ENCODE assay signal across 29 mouse cellular contexts in genomic region chr2:127379250-127379649, GRCm38 (mm10). TPM values are rescaled to one million over a fixed set of nuclear protein-coding genes. Genes with fewer than 3 reads are reported as not detected.
DNase-seq lines count a peak whose midpoint lies in the region; ATAC-seq lines count a peak whose summit lies in the region.
"Had no signal": no experiment of that assay in that cellular context is flagged by ENCODE, and none has a peak within 500 bp of the region (broad histone marks: within the 10 kb centered on the region; RNA-seq: fewer than 3 reads in every experiment).

No protein-coding gene starts in this region.

- no peak overlapping the region for H3K9ac ChIP-seq in hindbrain, embryonic 11.5 days (ENCODE audit: low read depth, low read length)
- 0 out of 2 replicates have a peak overlapping the region, but pooled peaks have one; percentile 22 for H3K9ac ChIP-seq in liver, embryonic 13.5 days
- H3K9ac ChIP-seq: forebrain, postnatal 0 days; hindbrain, embryonic 12.5 days had no signal

- H3K27me3 ChIP-seq in hindbrain, embryonic 10.5 days (ENCODE audit: insufficient read depth, poor library complexity, severe bottlenecking): no peaks in the 10 kb centered on the region
- no peaks in the 10 kb centered on the region for H3K27me3 ChIP-seq in hindbrain, embryonic 11.5 days (ENCODE audit: control insufficient read depth, insufficient read depth, low read length)
- no peaks in the 10 kb centered on the region for H3K27me3 ChIP-seq in liver, embryonic 13.5 days

- peaks cover 28% of the 10 kb centered on the region for H3K4me1 ChIP-seq in hindbrain, embryonic 10.5 days (replicated peaks)
- H3K4me1 ChIP-seq in hindbrain, embryonic 11.5 days (replicated peaks; ENCODE audit: control insufficient read depth, insufficient read depth, low read length): no peaks in the 10 kb centered on the region
- peaks cover 56% of the 10 kb centered on the region for H3K4me1 ChIP-seq in liver, embryonic 13.5 days (replicated peaks)

- 0 out of 2 replicates have a peak overlapping the region, but pooled peaks have one; percentile 1 for H3K27ac ChIP-seq in hindbrain, embryonic 10.5 days
- H3K27ac ChIP-seq in hindbrain, embryonic 11.5 days (ENCODE audit: low read depth, low read length): no peak overlapping the region
- H3K27ac ChIP-seq in liver, embryonic 13.5 days: 0 out of 2 replicates have a peak overlapping the region, but pooled peaks have one; percentile 97
- H3K27ac ChIP-seq: forebrain, embryonic 10.5 days; hindbrain, embryonic 12.5 days; kidney, postnatal 0 days; stomach, postnatal 0 days had no signal

- intact Hi-C loops in gastrocnemius, postnatal 36 days (cut with DNase I): no loop called here

- 79% methylated on average over 3 of the region's 3 CpGs for WGBS in hindbrain, embryonic 10.5 days
- 73% methylated on average over 3 of the region's 3 CpGs for WGBS in hindbrain, embryonic 11.5 days
- 80% methylated on average over 3 of the region's 3 CpGs for WGBS in liver, embryonic 13.5 days (ENCODE audit: insufficient replicate concordance)

- no peak overlapping the region for H3K4me2 ChIP-seq in hindbrain, embryonic 11.5 days (replicated peaks; ENCODE audit: low read depth, low read length)
- H3K4me2 ChIP-seq in liver, embryonic 13.5 days: no peak overlapping the region
- H3K4me2 ChIP-seq: hindbrain, embryonic 12.5 days; liver, embryonic 11.5 days had no signal

- peak; percentile 49 for DNase-seq in gastrocnemius, postnatal 25 days
- no peak for DNase-seq in gastrocnemius, postnatal 36 days
- no peak for DNase-seq in hindbrain, embryonic 10.5 days (ENCODE audit: low spot score)
- DNase-seq in hindbrain, embryonic 11.5 days (ENCODE audit: low spot score): no peak
- no peak for DNase-seq in liver, embryonic 13.5 days
- DNase-seq in liver: no peak
- no peak for DNase-seq in layer of hippocampus, postnatal 25 days (ENCODE audit: extremely low spot score in 1 of 2, low spot score in 1 of 2)
- DNase-seq: adrenal gland, postnatal 10 days; cerebellum, adult 18-20 months; cerebellum, postnatal 14 days; forebrain, postnatal 0 days; layer of hippocampus, postnatal 36 days; lung, adult 18-20 months; lung, postnatal 4 days; midbrain, embryonic 14.5 days; thymus, adult 2 months; thymus, postnatal 4 days had no signal

- ATAC-seq in hindbrain, embryonic 11.5 days (ENCODE audit: low FRiP score): no peak
- ATAC-seq in liver, embryonic 13.5 days (ENCODE audit: low read depth): no peak
- ATAC-seq: forebrain, postnatal 0 days had no signal

- H3K9me3 ChIP-seq in hindbrain, embryonic 10.5 days: no peaks in the 10 kb centered on the region
- H3K9me3 ChIP-seq in hindbrain, embryonic 11.5 days (ENCODE audit: control insufficient read depth, low read length): no peaks in the 10 kb centered on the region
- no peaks in the 10 kb centered on the region for H3K9me3 ChIP-seq in liver, embryonic 13.5 days (replicated peaks)
- H3K9me3 ChIP-seq: forebrain, embryonic 10.5 days; hindbrain, embryonic 12.5 days had no signal

- no peak overlapping the region for H3K4me3 ChIP-seq in hindbrain, embryonic 10.5 days
- H3K4me3 ChIP-seq in hindbrain, embryonic 11.5 days (ENCODE audit: low read depth, low read length): no peak overlapping the region
- no peak overlapping the region for H3K4me3 ChIP-seq in liver, embryonic 13.5 days (replicated peaks)
- H3K4me3 ChIP-seq: forebrain, embryonic 10.5 days; hindbrain, embryonic 12.5 days had no signal

- H3K36me3 ChIP-seq in hindbrain, embryonic 10.5 days: no peaks in the 10 kb centered on the region
- no peaks in the 10 kb centered on the region for H3K36me3 ChIP-seq in hindbrain, embryonic 11.5 days (ENCODE audit: control insufficient read depth, insufficient read depth, low read length)
- H3K36me3 ChIP-seq in liver, embryonic 13.5 days: no peaks in the 10 kb centered on the region
- H3K36me3 ChIP-seq: forebrain, embryonic 10.5 days; hindbrain, embryonic 12.5 days had no signal

RNA-seq across cellular contexts. Expression of gene Adra2b, which starts 16.2 kb away (rescaled TPM):
- under 1 TPM; 0.64 to 0.67 TPM for total RNA-seq in gastrocnemius, postnatal 25 days (2021)
- under 1 TPM; 0.48 to 0.86 TPM for total RNA-seq in gastrocnemius, postnatal 36 days (2021)
- polyA plus RNA-seq in hindbrain, embryonic 10.5 days (2016; fragmentation: Nextera tagmentation; extraction: Ambion mirVana): 2.3 and 3.0 TPM in 2 replicates
- polyA plus RNA-seq in hindbrain, embryonic 11.5 days (2014; fragmentation: Nextera tagmentation; extraction: Ambion mirVana): 2.7 and 3.5 TPM in 2 replicates
- polyA plus RNA-seq in liver, embryonic 13.5 days (2015; fragmentation: Nextera tagmentation; extraction: Ambion mirVana): 29.4 and 32.4 TPM in 2 replicates
- under 1 TPM; 0.14 to 0.15 TPM for total RNA-seq in layer of hippocampus, postnatal 25 days (2021)
- total RNA-seq: granulocyte monocyte progenitor cell, adult 5-6 weeks; megakaryocyte-erythroid progenitor cell, adult 5-6 weeks had no signal

RNA-seq across cellular contexts. Expression of gene Astl, which starts 40.8 kb away (rescaled TPM):
- not detected for total RNA-seq in gastrocnemius, postnatal 25 days (2021)
- not detected for total RNA-seq in gastrocnemius, postnatal 36 days (2021)
- not detected in 2 replicates for polyA plus RNA-seq in hindbrain, embryonic 10.5 days (2016; fragmentation: Nextera tagmentation; extraction: Ambion mirVana)
- polyA plus RNA-seq in hindbrain, embryonic 11.5 days (2014; fragmentation: Nextera tagmentation; extraction: Ambion mirVana): not detected in 2 replicates
- polyA plus RNA-seq in liver, embryonic 13.5 days (2015; fragmentation: Nextera tagmentation; extraction: Ambion mirVana): not detected in 2 replicates
- total RNA-seq in layer of hippocampus, postnatal 25 days (2021): not detected
- total RNA-seq: forebrain, postnatal 0 days; layer of hippocampus, adult 18-20 months; layer of hippocampus, postnatal 36 days; left cerebral cortex, postnatal 10 days; megakaryocyte-erythroid progenitor cell, adult 5-6 weeks had no signal
- polyA plus RNA-seq: forebrain, embryonic 10.5 days; forebrain, postnatal 0 days; hindbrain, embryonic 12.5 days; kidney, postnatal 0 days; limb, embryonic 11.5 days; liver, embryonic 11.5 days; midbrain, embryonic 14.5 days; neural tube, embryonic 11.5 days; stomach, postnatal 0 days had no signal

RNA-seq across cellular contexts. Expression of gene Dusp2, which starts 43.3 kb away (rescaled TPM):
- total RNA-seq in gastrocnemius, postnatal 25 days (2021): 1 to 10 TPM in 1 of 2 experiments, under 1 TPM in 1; 0.91 to 1.1 TPM
- 1 to 10 TPM in 1 of 2 experiments, under 1 TPM in 1; 0.72 to 1.3 TPM for total RNA-seq in gastrocnemius, postnatal 36 days (2021)
- 5.2 and 5.7 TPM in 2 replicates for polyA plus RNA-seq in hindbrain, embryonic 10.5 days (2016; fragmentation: Nextera tagmentation; extraction: Ambion mirVana)
- polyA plus RNA-seq in hindbrain, embryonic 11.5 days (2014; fragmentation: Nextera tagmentation; extraction: Ambion mirVana): 4.9 and 5.5 TPM in 2 replicates
- polyA plus RNA-seq in liver, embryonic 13.5 days (2015; fragmentation: Nextera tagmentation; extraction: Ambion mirVana): 2.7 and 2.8 TPM in 2 replicates
- total RNA-seq in layer of hippocampus, postnatal 25 days (2021): 1 to 10 TPM; 1.2 to 1.3 TPM

RNA-seq across cellular contexts. Expression of gene Gpat2, which starts 45.7 kb away (rescaled TPM):
- total RNA-seq in gastrocnemius, postnatal 25 days (2021): not detected
- not detected for total RNA-seq in gastrocnemius, postnatal 36 days (2021)
- polyA plus RNA-seq in hindbrain, embryonic 10.5 days (2016; fragmentation: Nextera tagmentation; extraction: Ambion mirVana): 0.10 and 0.24 TPM in 2 replicates
- 0.32 TPM in 2 replicates for polyA plus RNA-seq in hindbrain, embryonic 11.5 days (2014; fragmentation: Nextera tagmentation; extraction: Ambion mirVana)
- 0.35 and 0.39 TPM in 2 replicates for polyA plus RNA-seq in liver, embryonic 13.5 days (2015; fragmentation: Nextera tagmentation; extraction: Ambion mirVana)
- under 1 TPM; 0.26 to 0.27 TPM for total RNA-seq in layer of hippocampus, postnatal 25 days (2021)
- total RNA-seq: forebrain, postnatal 0 days; granulocyte monocyte progenitor cell, adult 5-6 weeks; megakaryocyte-erythroid progenitor cell, adult 5-6 weeks had no signal
- polyA plus RNA-seq: embryonic facial prominence, embryonic 11.5 days; limb, embryonic 11.5 days; neural tube, embryonic 11.5 days had no signal
